Mouse (Mus musculus): ENCODE data around the gene Gpr146. TPM values are rescaled to one million over a fixed set of nuclear protein-coding genes. Genes with fewer than 3 reads are reported as not detected.

The Gpr146 gene
- polyA plus RNA-seq, 1 experiment, result 15.2 TPM

DNA sequence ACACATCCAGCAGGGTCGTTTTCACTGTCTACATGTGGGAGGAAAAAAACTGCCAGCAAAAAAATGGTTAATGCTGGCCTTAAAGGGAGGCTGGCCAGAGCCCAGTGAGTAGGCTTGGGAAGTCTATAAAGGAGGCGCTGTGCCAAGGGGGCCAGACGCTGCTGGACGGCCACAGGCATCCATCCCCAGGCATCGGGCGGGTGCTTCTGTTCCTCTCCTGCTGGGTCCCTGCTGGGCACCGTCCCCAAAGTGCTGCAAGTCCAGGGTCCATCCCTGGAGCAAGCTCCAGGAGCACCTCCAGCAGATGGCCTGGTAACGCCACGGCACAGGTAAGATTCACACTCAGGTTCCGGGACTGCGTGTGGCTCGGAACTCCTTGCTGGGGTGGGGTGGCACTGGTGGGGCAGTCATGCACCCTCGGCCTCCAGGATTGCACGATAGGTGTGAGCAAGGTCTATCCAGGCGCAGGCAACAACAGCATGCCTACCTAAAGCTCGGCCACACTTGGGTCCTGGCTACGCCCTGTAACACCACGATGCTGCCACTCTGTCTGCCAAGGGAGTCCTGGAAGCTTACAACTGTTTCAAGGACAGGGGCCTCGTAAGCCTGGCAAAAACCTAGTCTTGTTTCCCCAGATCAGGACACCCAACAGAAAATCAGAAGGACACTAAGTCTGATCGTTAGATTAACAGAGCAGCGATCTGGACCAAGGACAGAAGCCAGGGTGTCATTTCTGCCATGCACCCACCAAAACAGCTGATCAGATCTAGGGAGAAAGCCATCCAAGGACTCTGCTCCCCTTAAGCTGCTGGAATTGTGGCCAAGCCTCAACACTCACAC lies 45.7 kb downstream of the Gpr146 start, which contains the start of gene Gper1:
Gene Gper1, plus strand, starts transcription at position 126 of the 840 bp plus-strand sequence.
- DNase-seq (ENCODE audit: extremely low spot score in 1 of 2, low spot score in 1 of 2), result no peak

GRCm38 (mm10) chr5:139425198-139425597 lies 47.7 kb downstream of the Gpr146 start:
- no peak for DNase-seq (ENCODE audit: extremely low spot score in 1 of 2, low spot score in 1 of 2)

- no peak for DNase-seq (ENCODE audit: extremely low spot score in 1 of 2, low spot score in 1 of 2)
These were observed 49.5 kb downstream of the Gpr146 start for GRCm38 (mm10) chr5:139427001-139427400.

GRCm38 (mm10) chr5:139427989-139428388 lies 50.5 kb downstream of the Gpr146 start:
- DNase-seq (ENCODE audit: extremely low spot score in 1 of 2, low spot score in 1 of 2), result no peak

GRCm38 (mm10) chr5:139429818-139430341 lies 52.4 kb downstream of the Gpr146 start:
- no peak for DNase-seq (ENCODE audit: extremely low spot score in 1 of 2, low spot score in 1 of 2)

- no peak for DNase-seq (ENCODE audit: extremely low spot score in 1 of 2, low spot score in 1 of 2)
These were observed 54.8 kb downstream of the Gpr146 start for GRCm38 (mm10) chr5:139432333-139432732.

DNA sequence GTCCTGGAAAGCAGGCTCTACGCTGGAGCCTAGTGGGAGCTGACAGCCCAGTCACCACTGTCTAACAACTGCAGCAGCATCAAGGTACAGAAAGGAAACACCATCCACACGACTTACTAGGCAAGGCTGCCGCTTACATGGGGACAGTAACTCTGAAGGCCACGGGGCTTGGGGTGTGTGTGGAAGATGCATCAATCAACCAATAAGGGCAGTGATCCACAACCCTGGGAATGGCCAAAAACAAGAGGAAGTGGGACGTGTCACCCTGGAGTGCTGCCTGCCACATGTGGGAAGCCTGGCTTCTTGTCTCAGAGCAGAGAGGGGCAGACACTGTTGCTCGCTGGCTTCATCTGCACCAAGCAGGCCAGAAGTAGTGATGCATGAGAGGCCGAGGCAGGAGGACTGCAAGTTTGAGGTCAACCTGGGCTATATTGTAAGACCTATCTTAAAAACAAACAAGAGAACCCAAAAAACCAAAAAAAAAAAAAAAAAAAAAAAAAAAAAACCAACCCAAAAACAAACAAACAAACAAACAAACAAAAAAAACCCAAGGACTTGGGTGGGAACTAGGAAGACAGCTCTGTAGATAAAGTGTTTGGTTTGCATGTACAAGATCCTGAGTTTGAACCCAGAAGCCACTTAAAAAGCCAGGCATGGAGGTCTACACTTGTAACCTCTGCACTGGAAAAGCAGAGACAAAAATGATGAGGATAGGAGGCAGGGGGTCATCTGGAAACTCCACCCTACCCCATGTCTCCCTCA lies 55.4 kb downstream of the Gpr146 start:
- no peak for DNase-seq (ENCODE audit: extremely low spot score in 1 of 2, low spot score in 1 of 2)

GRCm38 (mm10) chr5:139433842-139434568 lies 56.5 kb downstream of the Gpr146 start:
- no peak for DNase-seq (ENCODE audit: extremely low spot score in 1 of 2, low spot score in 1 of 2)

DNA sequence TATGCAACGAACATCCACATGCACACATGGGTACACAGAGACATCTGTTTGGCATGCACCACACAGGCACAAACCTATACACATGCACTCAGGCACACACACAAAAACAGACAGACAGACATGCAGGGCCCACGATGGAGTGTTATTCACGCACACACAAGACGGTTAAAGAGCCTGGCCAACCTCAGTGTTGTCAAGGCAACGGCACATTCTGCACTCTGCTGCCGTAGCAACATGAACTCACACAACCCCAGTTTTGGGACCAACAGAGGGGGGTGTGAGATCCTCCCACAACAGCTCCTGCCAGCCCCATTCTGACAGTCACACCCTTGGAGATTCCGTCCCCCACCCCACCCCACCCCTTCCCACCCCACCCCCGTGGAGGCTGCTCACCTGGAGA lies 57.4 kb downstream of the Gpr146 start:
- peak; percentile 80 to 82 for DNase-seq (ENCODE audit: extremely low spot score in 1 of 2, low spot score in 1 of 2)

- DNase-seq (ENCODE audit: extremely low spot score in 1 of 2, low spot score in 1 of 2), result no peak
These were observed 60.3 kb downstream of the Gpr146 start for GRCm38 (mm10) chr5:139437769-139438168.

DNA sequence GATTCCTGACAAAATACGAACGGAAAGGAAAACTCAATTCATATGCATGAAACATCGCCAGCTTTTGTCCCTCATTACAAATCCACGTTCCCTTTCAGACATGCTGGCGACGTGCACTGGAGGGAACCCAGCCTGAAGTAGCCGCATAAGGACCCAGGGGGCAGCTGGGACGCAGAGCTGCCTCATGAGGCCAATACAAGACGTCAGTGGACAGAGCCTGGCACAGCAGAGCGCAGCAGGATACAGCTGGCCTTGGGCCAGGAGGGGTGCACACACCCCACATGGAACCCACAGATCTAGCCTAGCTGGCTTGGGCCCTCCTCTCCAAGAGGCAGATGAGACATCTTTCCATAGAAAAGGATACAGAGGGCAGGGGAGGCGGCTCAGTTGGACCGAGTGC lies 60.9 kb downstream of the Gpr146 start:
- no peak for DNase-seq (ENCODE audit: extremely low spot score in 1 of 2, low spot score in 1 of 2)

DNA sequence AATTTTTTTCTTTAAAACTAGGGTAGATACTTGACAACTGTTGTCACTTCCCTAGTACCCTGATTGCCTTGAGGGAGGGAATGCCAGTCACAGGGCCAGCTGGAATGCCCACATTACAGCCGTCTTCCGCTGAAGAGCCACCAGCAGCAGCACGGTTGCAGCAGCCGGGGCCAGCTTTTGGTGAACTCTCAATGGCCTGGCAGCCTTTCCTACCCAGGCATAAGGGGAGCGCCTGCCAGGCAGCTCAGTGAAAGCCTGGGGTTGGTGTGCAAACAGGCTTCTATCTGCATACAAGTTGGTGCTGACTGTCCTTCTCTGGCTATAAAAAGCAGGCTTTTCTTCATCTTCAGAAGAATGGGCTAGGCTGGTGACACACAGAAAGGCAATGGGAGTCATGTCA lies 63.0 kb downstream of the Gpr146 start:
- DNase-seq (ENCODE audit: extremely low spot score in 1 of 2, low spot score in 1 of 2), result no peak

DNA sequence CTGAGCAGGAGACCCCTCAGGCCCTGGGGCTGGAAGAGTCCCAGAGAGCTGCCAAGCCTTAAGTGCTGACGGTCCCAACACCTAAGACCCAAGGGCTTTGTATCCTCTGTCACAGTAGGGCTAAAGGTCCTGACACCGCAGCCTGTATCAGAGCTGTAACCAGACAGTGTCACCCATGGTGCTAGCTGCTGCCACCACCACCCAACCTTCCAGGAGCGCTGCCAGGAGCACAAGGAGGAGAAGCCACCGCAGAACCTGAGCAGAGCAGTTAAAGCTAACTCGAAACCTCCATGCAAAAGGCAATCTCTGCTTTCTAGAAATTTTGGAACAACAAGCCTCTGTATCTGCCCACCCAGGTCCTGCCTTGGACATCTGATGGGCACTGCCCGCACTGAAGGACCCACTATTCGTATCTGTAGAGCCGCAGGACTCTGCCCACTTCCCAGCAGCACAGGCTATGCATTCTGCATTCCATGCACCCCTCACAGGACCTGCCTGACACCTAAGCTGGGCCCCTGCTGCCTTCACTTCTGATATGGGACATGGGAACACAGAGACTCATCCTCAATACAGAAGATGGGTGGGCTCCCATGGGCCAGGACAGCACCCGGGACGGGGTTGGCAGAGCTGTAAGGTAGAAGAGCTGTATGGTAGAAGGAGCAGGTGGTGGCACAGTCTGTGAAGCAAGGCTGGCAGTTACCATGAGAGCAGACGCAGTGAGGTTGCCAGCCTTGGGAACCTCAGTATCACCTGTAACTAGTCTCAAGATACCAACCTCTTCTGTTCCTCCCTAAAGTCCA lies 63.6 kb downstream of the Gpr146 start:
- no peak for DNase-seq (ENCODE audit: extremely low spot score in 1 of 2, low spot score in 1 of 2)

GRCm38 (mm10) chr5:139441726-139442018 lies 64.2 kb downstream of the Gpr146 start:
- DNase-seq (ENCODE audit: extremely low spot score in 1 of 2, low spot score in 1 of 2), result no peak

DNA sequence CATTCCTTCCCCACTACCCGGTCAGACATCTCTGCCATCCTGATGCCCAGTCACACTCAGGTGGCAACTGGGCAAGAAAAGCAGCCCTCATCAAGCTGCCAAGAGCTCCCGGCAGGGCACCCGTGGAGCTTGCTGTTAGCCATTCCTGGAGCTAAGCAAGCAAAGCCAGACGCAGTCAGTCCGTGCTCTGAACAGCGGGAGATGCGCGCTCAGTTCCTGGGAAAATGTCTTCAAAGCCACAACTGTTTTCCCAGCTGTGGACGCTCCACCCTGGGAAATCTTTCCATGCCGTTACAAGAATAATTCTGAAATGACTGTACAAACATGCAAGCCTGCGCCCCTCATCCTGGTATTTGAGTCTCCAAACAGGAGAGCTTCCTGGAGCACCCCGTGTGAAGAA lies 64.9 kb downstream of the Gpr146 start:
- DNase-seq (ENCODE audit: extremely low spot score in 1 of 2, low spot score in 1 of 2), result no peak

GRCm38 (mm10) chr5:139442962-139443361 lies 65.5 kb downstream of the Gpr146 start:
- DNase-seq (ENCODE audit: extremely low spot score in 1 of 2, low spot score in 1 of 2), result no peak

GRCm38 (mm10) chr5:139445258-139445657 lies 67.8 kb downstream of the Gpr146 start:
- no peak for DNase-seq (ENCODE audit: extremely low spot score in 1 of 2, low spot score in 1 of 2)
